Mouse (Mus musculus) neural tube, embryonic 11.5 days (tissue): ENCODE measurements around the gene Syna. TPM values are rescaled to one million over a fixed set of nuclear protein-coding genes. Genes with fewer than 3 reads are reported as not detected.

ENCODE experiments used
- ATAC-seq: fragments of 200-750 bp; cut with Nextera tagmentation; 2 replicates; pipeline ENCODE4 v1.8.0; 2017; ENCODE audit warnings: moderate number of reproducible peaks, mild to moderate bottlenecking, moderate TSS enrichment, moderate library complexity; ENCODE audit not compliant: insufficient read depth, low FRiP score, low TSS enrichment
- DNase-seq: peaks from one replicate; pipeline ENCODE4 v3.0.0-alpha.2; 2015; ENCODE audit warnings: low spot score
- H3K27ac ChIP-seq: fragments of 300-500 bp; sonication (generic); 2 replicates; pipeline ENCODE4 v1.5.1; 2014; ENCODE audit warnings: low read depth, mild to moderate bottlenecking, low read length
- H3K27me3 ChIP-seq: fragments of 300-500 bp; sonication (generic); 2 replicates; pipeline ENCODE4 v1.6.1; 2014; ENCODE audit warnings: mild to moderate bottlenecking, low read length, mixed read lengths; ENCODE audit not compliant: control insufficient read depth, insufficient read depth
- H3K36me3 ChIP-seq: fragments of 300-500 bp; sonication (generic); 2 replicates; pipeline ENCODE4 v1.6.1; 2014; ENCODE audit warnings: mild to moderate bottlenecking, low read length, moderate library complexity, mixed read lengths; ENCODE audit not compliant: control insufficient read depth, insufficient read depth
- H3K4me1 ChIP-seq: fragments of 300-500 bp; sonication (generic); 2 replicates; pipeline ENCODE4 v1.6.1; 2014; ENCODE audit warnings: low read length, mixed read lengths; ENCODE audit not compliant: control insufficient read depth, insufficient read depth
- H3K4me2 ChIP-seq: fragments of 300-500 bp; sonication (generic); 2 replicates; pipeline ENCODE4 v1.6.1; 2014; ENCODE audit warnings: low read depth, mild to moderate bottlenecking, moderate library complexity
- H3K4me3 ChIP-seq: fragments of 300-500 bp; sonication (generic); 2 replicates; pipeline ENCODE4 v1.5.1; 2014; ENCODE audit warnings: low read depth, low read length
- H3K9ac ChIP-seq: fragments of 300-500 bp; sonication (generic); 2 replicates; pipeline ENCODE4 v1.6.1; 2014; ENCODE audit warnings: mild to moderate bottlenecking, low read length
- H3K9me3 ChIP-seq: fragments of 300-500 bp; sonication (generic); 2 replicates; pipeline ENCODE4 v1.6.1; 2016; ENCODE audit warnings: low read length; ENCODE audit not compliant: control insufficient read depth
- WGBS: fragments of 180-500 bp; shearing (Covaris S2); extraction: QIAGEN DNeasy Blood & Tissue Kit; methylation state at CpG from one replicate; pipeline ENCODE4 v1.1.7; 2014; 5-methylcytosine and 5-hydroxymethylcytosine counted together
- polyA plus RNA-seq: library from polyadenylated mRNA; unstranded; fragments of >200 nt; fragmentation: Nextera tagmentation; extraction: Ambion mirVana; gene quantifications from 2 replicates; pipeline ENCODE4 v1.2.1, GENCODE M21; 2014

Gene Syna
- not detected in 2 replicates for polyA plus RNA-seq

DNA sequence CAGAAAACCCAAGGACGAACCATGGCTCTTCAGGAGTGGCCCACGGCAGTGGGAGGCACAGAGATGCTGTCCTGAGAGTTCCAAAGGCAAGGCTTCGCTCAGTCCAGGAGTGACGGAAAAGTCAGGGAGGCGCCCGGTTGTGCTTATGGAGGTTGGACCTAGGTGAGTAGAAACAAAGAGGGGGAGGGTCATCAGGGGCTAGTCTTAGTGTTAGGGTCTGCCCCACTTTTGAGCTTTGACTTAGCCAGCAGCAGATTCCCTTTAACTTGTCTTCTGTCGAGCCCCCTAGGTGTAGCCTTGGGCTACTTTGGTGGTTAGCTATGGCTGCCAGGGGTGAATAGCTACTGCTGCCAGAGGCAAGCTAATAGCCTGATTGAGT, at the start of gene Syna:
Gene Syna, minus strand, starts transcription at position 101 of the 379 bp plus-strand sequence.
- DNase-seq (no peak), ATAC-seq (no peak)
- peaks cover 9% of the 10 kb centered on the region for H3K4me1 ChIP-seq
- no peaks in the 10 kb centered on the region for H3K9me3 ChIP-seq
- no peaks in the 10 kb centered on the region for H3K36me3 ChIP-seq
- no peak within 1 kb of the TSS for H3K9ac ChIP-seq
- H3K27me3 ChIP-seq, result no peaks in the 10 kb centered on the region
- no peak within 1 kb of the TSS for H3K4me2 ChIP-seq
- H3K4me3 ChIP-seq, result no peak within 1 kb of the TSS
- WGBS, result 90% methylated on average over 7 of the region's 7 CpGs
- no peak within 1 kb of the TSS for H3K27ac ChIP-seq

DNA sequence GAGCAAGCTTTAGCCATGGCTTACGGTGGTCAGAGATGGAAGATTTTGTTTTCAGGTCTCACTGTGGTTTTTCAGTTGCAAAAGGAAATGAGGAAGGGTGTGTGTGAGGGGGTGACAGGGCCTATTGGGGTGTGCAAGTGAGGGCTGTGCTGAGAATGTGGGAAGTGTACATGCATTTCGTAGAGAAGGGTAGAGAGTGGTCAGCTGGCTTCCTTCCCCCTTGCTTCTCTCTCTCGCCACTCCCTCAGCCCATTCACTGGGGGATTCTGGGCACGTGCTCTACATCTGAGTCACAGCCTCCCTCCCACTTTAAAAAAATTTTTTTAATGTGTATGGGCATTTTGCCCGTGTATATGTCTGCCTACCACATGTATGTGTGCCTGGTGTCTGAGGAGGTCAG, 47.1 kb upstream of the Syna start:
- Histone ChIP-seq H3K4me3 (no peak overlapping the region), H3K36me3 (no peaks in the 10 kb centered on the region), H3K4me2 (no peak overlapping the region), H3K27me3 (no peaks in the 10 kb centered on the region), H3K27ac (no peak overlapping the region), H3K9me3 (no peaks in the 10 kb centered on the region), H3K9ac (no peak overlapping the region), H3K4me1 (no peaks in the 10 kb centered on the region)
- ATAC-seq, result no peak
- 72% methylated on average over 5 of the region's 5 CpGs for WGBS
- DNase-seq, result no peak

DNA sequence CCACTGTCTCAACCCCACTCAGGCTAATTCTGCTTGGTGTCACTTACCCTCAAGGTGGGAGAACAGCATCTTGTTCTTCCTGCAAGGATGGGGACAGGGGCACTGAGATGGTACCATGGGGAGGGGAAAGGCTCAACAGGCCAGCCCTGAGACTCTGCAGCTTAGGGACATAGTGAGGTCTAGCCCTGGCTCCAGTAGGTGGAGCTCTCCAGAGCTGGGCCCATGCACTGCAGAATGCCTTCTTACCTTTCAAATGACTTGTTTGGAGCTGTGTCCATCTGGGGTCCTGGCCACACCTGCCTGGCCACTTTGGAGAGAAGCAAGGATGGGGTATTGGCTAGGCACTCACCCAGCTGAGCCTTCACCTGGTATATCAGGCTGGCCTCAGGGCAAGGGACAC, 46.3 kb upstream of the Syna start:
- no peaks in the 10 kb centered on the region for H3K9me3 ChIP-seq
- no peaks in the 10 kb centered on the region for H3K27me3 ChIP-seq
- H3K36me3 ChIP-seq, result no peaks in the 10 kb centered on the region
- ATAC-seq (no peak), DNase-seq (no peak)
- H3K4me3 ChIP-seq, result no peak overlapping the region
- no peak overlapping the region for H3K27ac ChIP-seq
- H3K9ac ChIP-seq, result no peak overlapping the region; the same call in 1 of the 2 replicates
- H3K4me1 ChIP-seq, result no peaks in the 10 kb centered on the region
- no peak overlapping the region for H3K4me2 ChIP-seq

DNA sequence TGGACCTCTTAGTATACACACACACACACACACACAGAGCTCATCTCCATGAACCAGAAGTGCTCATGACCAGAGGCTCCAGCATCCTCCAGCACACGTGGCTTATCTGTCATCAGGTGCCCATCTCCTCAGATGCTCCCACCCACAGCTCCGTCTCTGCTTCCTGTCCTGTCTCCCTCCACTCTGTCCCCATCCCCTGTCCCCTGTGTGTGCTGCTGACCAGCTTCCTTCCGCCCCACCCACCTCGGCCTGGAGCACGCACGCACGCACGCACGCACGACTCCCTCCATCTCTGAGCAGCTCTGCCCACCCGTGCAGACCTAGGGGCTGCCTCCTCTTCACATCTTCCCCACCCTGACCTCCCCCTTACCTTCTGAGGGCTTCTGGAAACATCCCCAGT, 44.4 kb upstream of the Syna start:
- no peak overlapping the region for H3K27ac ChIP-seq
- H3K36me3 ChIP-seq, result no peaks in the 10 kb centered on the region
- DNase-seq (no peak), ATAC-seq (no peak)
- H3K9ac ChIP-seq, result no peak overlapping the region
- no peaks in the 10 kb centered on the region for H3K27me3 ChIP-seq
- WGBS, result 92% methylated on average over 11 of the region's 11 CpGs
- no peak overlapping the region for H3K4me2 ChIP-seq
- no peaks in the 10 kb centered on the region for H3K9me3 ChIP-seq
- H3K4me1 ChIP-seq, result no peaks in the 10 kb centered on the region
- H3K4me3 ChIP-seq, result no peak overlapping the region

DNA sequence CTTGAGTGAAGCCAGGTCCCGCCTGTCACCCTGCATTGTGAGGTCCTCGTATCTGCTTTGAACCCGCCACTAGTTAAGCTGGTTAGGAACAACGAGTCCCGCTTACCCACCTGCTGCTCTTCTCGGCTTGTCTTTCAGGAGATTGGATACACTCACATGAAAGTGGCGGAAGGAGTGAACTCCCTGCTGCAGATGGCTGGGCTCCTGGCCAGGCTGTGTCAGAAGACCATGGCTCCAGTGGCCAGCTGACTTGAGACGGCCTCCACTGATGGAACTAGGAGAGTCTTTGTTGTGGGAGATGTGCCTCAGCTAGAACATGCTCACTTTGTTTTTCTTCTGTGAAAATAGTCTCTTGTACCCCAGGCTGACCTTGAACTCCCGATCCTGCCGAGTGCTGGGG, 37.7 kb upstream of the Syna start:
- WGBS, result 92% methylated on average over 10 of the region's 10 CpGs
- no peaks in the 10 kb centered on the region for H3K4me1 ChIP-seq
- H3K36me3 ChIP-seq, result peaks cover 21% of the 10 kb centered on the region
- H3K4me3 ChIP-seq, result no peak overlapping the region
- H3K27me3 ChIP-seq, result no peaks in the 10 kb centered on the region
- no peaks in the 10 kb centered on the region for H3K9me3 ChIP-seq
- DNase-seq, result peak; percentile 5
- no peak overlapping the region for H3K27ac ChIP-seq
- ATAC-seq, result no peak
- H3K4me2 ChIP-seq, result no peak overlapping the region
- H3K9ac ChIP-seq, result no peak overlapping the region

DNA sequence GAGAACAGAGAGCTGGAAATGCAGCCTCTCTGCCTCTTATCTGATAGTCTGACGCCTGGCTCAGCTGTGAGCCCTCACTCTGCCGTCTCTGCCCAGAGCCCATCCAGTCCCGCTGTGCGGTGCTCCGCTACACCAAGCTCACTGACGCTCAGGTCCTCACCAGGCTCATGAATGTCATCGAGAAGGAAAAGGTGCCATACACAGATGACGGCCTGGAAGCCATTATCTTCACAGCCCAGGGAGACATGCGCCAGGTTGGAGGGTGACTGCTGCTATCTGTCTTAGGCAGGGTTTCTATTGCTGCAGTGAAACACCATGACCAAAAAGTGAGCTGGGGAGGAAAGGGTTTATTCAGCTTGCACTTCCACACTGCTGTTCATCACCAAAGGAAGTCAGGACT, 33.1 kb upstream of the Syna start:
- H3K4me3 ChIP-seq, result no peak overlapping the region
- H3K4me1 ChIP-seq, result no peaks in the 10 kb centered on the region
- DNase-seq (no peak), ATAC-seq (no peak)
- no peak overlapping the region for H3K27ac ChIP-seq
- no peaks in the 10 kb centered on the region for H3K9me3 ChIP-seq
- H3K27me3 ChIP-seq, result no peaks in the 10 kb centered on the region
- H3K9ac ChIP-seq, result no peak overlapping the region
- WGBS, result 91% methylated on average over 9 of the region's 9 CpGs
- H3K36me3 ChIP-seq, result peaks cover 18% of the 10 kb centered on the region
- no peak overlapping the region for H3K4me2 ChIP-seq

DNA sequence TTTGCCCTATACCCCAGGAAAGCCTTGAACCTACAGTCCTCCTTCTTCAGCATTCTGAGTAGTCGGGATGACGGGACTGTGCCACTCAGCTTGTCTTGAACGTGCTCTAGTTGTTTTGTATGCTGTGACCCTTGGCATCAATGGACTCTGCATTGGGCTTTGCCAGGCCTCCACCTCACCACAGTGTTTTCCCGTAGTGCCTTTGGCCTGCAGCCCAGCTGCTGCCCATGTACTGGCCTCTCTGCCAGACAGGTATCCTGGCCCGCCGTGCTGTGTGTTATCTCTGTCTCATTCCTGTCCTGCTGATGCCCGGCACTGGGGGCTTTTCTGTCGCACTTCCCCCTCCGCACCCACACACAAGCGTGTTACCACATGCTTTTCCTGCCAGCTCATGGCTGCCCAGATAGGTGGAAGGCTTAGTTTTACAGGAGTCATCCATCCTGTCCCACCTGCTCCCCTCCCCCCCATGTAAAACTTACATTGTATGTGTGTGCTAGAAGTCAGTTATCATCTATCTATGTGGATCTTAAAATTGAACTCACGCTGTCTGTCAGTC, 32.1 kb upstream of the Syna start:
- Histone ChIP-seq H3K9ac (no peak overlapping the region), H3K4me3 (no peak overlapping the region), H3K4me2 (no peak overlapping the region), H3K4me1 (no peaks in the 10 kb centered on the region), H3K36me3 (peaks cover 11% of the 10 kb centered on the region), H3K27ac (no peak overlapping the region), H3K9me3 (no peaks in the 10 kb centered on the region), H3K27me3 (no peaks in the 10 kb centered on the region)
- ATAC-seq (no peak), DNase-seq (no peak)
- WGBS, result 97% methylated on average over 11 of the region's 11 CpGs

DNA sequence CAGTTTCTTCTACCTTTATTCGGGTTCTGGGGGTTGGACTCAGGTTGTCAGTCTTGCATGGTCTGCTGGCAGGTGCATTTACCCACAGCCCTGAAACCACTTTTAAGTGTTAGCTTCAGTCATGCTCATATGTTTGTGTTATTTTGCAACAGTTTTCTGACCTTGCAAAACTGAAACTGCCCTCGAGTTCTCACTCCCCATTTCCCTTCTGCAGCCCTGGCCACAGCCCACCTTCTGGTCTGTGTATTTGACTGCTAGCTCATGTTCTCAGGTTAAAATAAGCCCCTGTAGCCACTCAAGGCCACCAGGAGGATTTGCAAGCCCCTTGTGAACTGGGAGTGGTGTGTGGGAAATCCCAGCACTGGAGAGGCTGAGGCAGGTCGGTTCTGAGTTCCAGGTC, 29.9 kb upstream of the Syna start:
- Histone ChIP-seq H3K4me1 (no peaks in the 10 kb centered on the region), H3K36me3 (peaks cover 6% of the 10 kb centered on the region), H3K27me3 (no peaks in the 10 kb centered on the region), H3K9me3 (no peaks in the 10 kb centered on the region), H3K27ac (no peak overlapping the region), H3K4me2 (no peak overlapping the region), H3K4me3 (no peak overlapping the region), H3K9ac (no peak overlapping the region)
- ATAC-seq (no peak), DNase-seq (no peak)
- WGBS, result 93% methylated on average over 3 of the region's 3 CpGs

DNA sequence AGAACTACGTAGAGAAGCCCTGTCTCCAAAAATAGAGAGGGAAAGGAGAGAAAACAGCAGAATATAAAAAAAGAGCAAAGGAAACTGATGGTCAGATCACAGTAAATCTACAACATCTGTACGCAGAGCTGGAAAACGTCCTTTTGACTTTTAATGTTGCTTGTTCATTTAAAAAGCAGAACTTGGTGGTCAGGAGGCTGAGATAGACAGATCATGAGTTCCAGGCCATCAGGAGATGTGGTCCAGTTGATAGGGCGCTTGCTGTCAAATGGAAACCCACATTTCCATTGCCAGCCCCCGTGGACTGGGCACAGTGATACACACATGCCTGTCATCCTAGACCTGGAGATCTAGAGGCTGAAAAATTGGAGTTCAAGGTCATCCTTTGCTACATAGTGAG, 24.8 kb upstream of the Syna start:
- Histone ChIP-seq H3K36me3 (0 out of 2 replicates have a peak, but pooled peaks cover 2% of the 10 kb centered on the region), H3K9me3 (no peaks in the 10 kb centered on the region), H3K4me2 (no peak overlapping the region), H3K27me3 (no peaks in the 10 kb centered on the region), H3K4me3 (no peak overlapping the region), H3K4me1 (peaks cover 4% of the 10 kb centered on the region; the same call in 1 of the 2 replicates), H3K27ac (no peak overlapping the region), H3K9ac (no peak overlapping the region)
- no peak for DNase-seq
- 91% methylated on average over 5 of the region's 5 CpGs for WGBS
- no peak for ATAC-seq
